Mouse (Mus musculus) retina, embryonic 14.5 days (tissue): ENCODE results near the gene Foxp1.

ENCODE experiments used
- DNase-seq: peaks from one replicate; pipeline ENCODE4 v3.0.0-alpha.2; 2015; ENCODE audit warnings: low spot score

Gene Foxp1

GRCm38 (mm10) chr6:99439878-99440361, 82.6 kb downstream of the Foxp1 start:
- no peak for DNase-seq

GRCm38 (mm10) chr6:99439214-99439877, 83.2 kb downstream of the Foxp1 start:
- DNase-seq = no peak

GRCm38 (mm10) chr6:99436371-99436770, 86.2 kb downstream of the Foxp1 start:
- DNase-seq = no peak

DNA sequence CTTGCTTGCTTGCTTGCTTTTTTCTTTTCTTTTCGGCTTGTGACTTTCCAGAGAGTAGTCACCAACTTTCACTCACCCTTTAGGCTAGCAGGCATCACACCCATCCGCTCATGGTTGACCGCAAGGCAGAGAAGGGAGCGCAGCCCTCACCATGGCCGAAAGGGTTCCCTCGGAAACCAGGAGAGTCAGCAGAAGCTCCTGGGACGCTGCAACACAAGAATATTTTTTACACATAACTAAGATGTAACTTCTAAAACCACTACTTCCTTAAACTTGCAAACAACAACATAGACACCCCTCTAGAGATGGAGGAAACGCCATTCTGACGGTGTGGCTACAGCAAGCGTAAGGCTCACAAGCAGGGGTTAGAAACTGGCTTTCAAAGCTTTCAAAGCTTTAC, 87.4 kb downstream of the Foxp1 start:
- no peak for DNase-seq

- DNase-seq = no peak
Measured at GRCm38 (mm10) chr6:99433006-99433405, 89.5 kb downstream of the Foxp1 start.

- DNase-seq = no peak
Measured at GRCm38 (mm10) chr6:99431941-99432340, 90.6 kb downstream of the Foxp1 start.

DNA sequence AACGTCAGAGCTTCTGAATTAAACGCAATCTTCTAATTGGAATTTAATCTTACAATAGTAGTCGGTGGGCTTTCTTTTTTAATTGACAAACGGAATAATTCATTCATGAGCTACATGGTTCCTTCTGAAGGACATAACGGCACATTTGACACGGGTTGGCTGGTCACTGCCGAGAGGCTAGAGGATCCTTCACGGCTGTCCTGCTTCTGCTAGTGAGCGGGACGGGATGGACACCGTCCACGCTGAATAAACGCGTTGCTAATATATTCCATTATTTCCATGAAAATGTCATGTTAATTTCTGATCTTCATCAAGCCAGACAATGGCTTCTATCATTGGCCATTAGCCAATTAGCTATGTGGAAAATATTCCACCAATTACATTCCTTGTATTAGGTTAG, 92.0 kb downstream of the Foxp1 start:
- peak; percentile 43 for DNase-seq

DNA sequence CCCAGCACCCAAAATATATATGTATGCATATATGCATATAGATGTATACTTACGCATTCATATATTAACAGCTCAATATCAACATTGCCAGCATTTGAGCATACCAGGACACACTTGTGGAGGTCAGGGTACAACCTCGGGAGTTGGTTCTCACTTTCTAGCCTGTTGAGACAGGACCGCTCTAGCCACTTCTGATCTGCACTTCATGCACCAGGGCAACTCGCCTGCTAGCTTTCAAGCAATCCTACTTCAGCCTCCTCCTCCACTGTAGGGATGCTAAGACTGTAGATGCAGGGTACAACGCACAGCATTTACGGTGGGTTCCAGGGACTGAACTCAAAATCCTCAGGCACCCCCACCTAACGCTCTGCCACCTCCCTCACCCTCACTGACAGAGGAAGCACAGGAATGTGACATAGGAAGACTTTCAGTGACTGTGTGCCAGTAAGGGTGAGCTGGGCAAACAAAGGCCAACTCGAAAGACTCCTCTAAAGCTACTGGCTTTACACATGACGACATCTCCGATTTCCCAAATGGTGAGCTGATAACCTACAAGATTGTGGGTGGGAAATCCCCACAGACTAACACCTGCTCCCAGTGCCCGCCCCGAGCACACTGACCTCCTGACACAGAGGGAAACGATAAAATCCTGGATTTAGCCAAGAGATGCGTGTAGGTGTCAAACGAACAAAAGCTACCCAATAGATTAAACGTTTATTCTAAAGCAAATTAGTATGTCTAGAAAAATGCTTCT, 93.0 kb downstream of the Foxp1 start:
- DNase-seq = no peak

GRCm38 (mm10) chr6:99428961-99429360, 93.6 kb downstream of the Foxp1 start:
- no peak for DNase-seq

GRCm38 (mm10) chr6:99427301-99427700, 95.2 kb downstream of the Foxp1 start:
- DNase-seq = no peak

DNA sequence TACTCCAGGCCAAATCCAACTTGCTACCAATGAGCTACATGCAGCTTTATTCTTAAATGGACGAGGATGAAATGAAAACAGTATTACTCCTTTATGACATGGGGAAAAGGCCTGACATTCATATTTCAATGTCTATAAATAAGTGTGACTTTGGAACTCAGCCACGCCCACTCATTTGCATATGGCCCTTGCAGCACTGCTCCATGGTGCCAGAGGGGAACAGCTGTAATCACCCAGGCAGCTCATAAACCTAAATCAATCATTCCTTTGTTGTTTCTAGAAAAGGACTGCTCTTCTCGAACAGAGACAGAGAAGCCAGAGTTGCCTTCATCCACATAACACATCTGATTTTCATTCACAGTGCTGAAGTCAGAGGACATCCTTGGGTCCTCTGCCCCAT, 97.5 kb downstream of the Foxp1 start:
- no peak for DNase-seq

GRCm38 (mm10) chr6:99420666-99421065, 101.9 kb downstream of the Foxp1 start:
- no peak for DNase-seq

GRCm38 (mm10) chr6:99412598-99412997, 109.9 kb downstream of the Foxp1 start:
- no peak for DNase-seq

- no peak for DNase-seq
Measured at GRCm38 (mm10) chr6:99409602-99410001, 112.9 kb downstream of the Foxp1 start.

- no peak for DNase-seq
Measured at GRCm38 (mm10) chr6:99408880-99409279, 113.6 kb downstream of the Foxp1 start.

- no peak for DNase-seq
Measured at GRCm38 (mm10) chr6:99403755-99404390, 118.6 kb downstream of the Foxp1 start.

DNA sequence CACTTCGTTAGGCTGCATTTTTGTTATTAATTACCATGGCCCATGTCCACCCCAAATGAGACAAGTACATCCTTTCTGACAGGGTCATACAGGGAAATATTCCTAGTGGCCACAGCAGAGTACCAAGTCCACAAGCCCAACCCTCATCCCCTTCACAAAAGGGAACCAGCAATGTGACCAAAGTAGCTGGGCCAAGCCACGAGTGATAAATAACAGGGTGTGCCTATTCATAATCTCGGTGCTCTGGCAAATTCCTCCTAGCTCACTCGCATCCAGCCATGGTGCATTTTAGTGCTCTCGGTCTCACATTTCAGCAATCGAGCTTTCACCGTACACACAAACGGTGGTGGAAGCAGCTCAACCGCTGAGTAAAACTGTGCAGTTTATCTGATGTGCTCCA, 119.6 kb downstream of the Foxp1 start:
- DNase-seq = no peak

DNA sequence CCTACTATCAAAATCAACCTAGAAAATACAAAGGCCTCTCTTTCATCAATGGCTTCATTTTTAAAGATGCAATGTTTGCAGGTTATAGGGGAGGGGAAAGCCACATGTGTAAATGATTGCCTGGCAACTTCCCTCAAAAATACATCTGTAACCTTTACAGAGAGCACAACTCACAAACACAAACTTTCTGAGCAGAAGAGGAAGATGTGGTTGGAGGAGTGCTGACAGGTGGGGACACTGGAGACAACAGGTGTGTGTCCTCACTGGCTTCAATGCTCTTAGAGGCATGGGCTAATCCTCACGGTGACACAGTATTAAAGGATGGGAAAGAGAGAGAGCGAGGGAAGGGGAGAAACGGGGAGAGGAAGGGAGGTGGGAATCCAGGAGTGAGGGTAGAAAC, 120.2 kb downstream of the Foxp1 start:
- DNase-seq = no peak

DNA sequence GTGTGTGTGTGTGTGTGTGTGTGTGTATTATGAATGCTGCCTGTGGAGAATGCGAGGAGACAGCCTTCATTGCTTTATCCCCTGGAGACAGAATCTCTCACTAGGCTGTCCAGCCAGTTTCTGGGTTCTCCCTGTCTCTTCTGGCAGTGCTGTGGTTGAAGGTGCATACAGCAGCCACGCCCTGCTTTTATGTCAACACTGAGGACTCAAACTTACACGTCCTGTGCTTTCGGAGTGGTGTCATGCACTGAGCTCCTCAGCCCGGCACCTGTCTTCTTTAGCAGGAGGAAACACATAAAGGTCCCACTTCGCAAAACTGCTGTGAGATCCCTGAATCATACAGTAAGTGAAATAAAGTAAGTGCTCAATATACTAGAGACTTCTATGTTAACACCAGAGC, 120.7 kb downstream of the Foxp1 start:
- no peak for DNase-seq

- DNase-seq = no peak
Measured at GRCm38 (mm10) chr6:99401211-99401610, 121.3 kb downstream of the Foxp1 start.

- no peak for DNase-seq
Measured at GRCm38 (mm10) chr6:99395745-99396144, 126.8 kb downstream of the Foxp1 start.

- DNase-seq = no peak
Measured at GRCm38 (mm10) chr6:99394801-99395200, 127.7 kb downstream of the Foxp1 start.

- no peak for DNase-seq
Measured at GRCm38 (mm10) chr6:99392484-99392883, 130.0 kb downstream of the Foxp1 start.
